ENCODE assay signal across 7 mouse cellular contexts in genomic region chr9:108201160-108201559, GRCm38 (mm10). TPM values are rescaled to one million over a fixed set of nuclear protein-coding genes. Genes with fewer than 3 reads are reported as not detected.
DNase-seq lines count a peak whose midpoint lies in the region; ATAC-seq lines count a peak whose summit lies in the region.

No protein-coding gene starts in this region.

- H3K27ac ChIP-seq in embryonic facial prominence, embryonic 11.5 days (replicated peaks; ENCODE audit: low read depth, low read length), result no peak overlapping the region
- H3K27ac ChIP-seq in limb, embryonic 10.5 days, result peak overlapping the region; percentile 50; the same call in 1 of the 2 replicates
- H3K27ac ChIP-seq in midbrain, embryonic 14.5 days (replicated peaks; ENCODE audit: low read depth, low read length), result peak overlapping the region; percentile 33; the same call in 1 of the 2 replicates

- DNase-seq in adrenal gland, postnatal 14 days, result peak; percentile 97
- peak; percentile 96 for DNase-seq in embryonic facial prominence, embryonic 11.5 days (ENCODE audit: low spot score)
- peak; percentile 96 for DNase-seq in kidney, adult 11 months
- DNase-seq in limb, embryonic 10.5 days (ENCODE audit: low spot score), result peak; percentile 92
- DNase-seq in midbrain, embryonic 14.5 days, result peak; percentile 93
- peak; percentile 86 to 87 for DNase-seq in spleen, adult 18-20 months

- 0% methylated on average over 13 of the region's 13 CpGs for WGBS in embryonic facial prominence, embryonic 11.5 days
- WGBS in limb, embryonic 10.5 days, result 2% methylated on average over 13 of the region's 13 CpGs
- under 1% methylated on average over 13 of the region's 13 CpGs for WGBS in midbrain, embryonic 14.5 days

- peak overlapping the region; percentile 8; the same call in 1 of the 2 replicates for H3K4me2 ChIP-seq in embryonic facial prominence, embryonic 11.5 days (ENCODE audit: low read depth, low read length)
- peak overlapping the region; percentile 41 for H3K4me2 ChIP-seq in midbrain, embryonic 14.5 days (ENCODE audit: low read length)

- peak; percentile 91 for ATAC-seq in embryonic facial prominence, embryonic 11.5 days (replicated peaks; ENCODE audit: insufficient number of reproducible peaks, low FRiP score, low TSS enrichment, low read depth)
- ATAC-seq in granulocyte monocyte progenitor cell, adult 5-6 weeks (replicated peaks; ENCODE audit: poor library complexity, severe bottlenecking), result peak; percentile 96
- ATAC-seq in midbrain, embryonic 14.5 days (ENCODE audit: low FRiP score, low TSS enrichment), result peak; percentile 89

- no peaks in the 10 kb centered on the region for H3K27me3 ChIP-seq in embryonic facial prominence, embryonic 11.5 days (ENCODE audit: control insufficient read depth, insufficient read depth, low read length)
- H3K27me3 ChIP-seq in limb, embryonic 10.5 days (ENCODE audit: low read depth, poor library complexity, severe bottlenecking), result no peaks in the 10 kb centered on the region
- H3K27me3 ChIP-seq in midbrain, embryonic 14.5 days (ENCODE audit: control insufficient read depth, insufficient read depth, low read length), result no peaks in the 10 kb centered on the region

- no peaks in the 10 kb centered on the region for H3K4me1 ChIP-seq in embryonic facial prominence, embryonic 11.5 days (ENCODE audit: control insufficient read depth, insufficient read depth, low read length)
- H3K4me1 ChIP-seq in limb, embryonic 10.5 days, result peaks cover 24% of the 10 kb centered on the region
- H3K4me1 ChIP-seq in midbrain, embryonic 14.5 days (ENCODE audit: control insufficient read depth, insufficient read depth, low read length), result peaks cover 28% of the 10 kb centered on the region

- no peaks in the 10 kb centered on the region for H3K36me3 ChIP-seq in embryonic facial prominence, embryonic 11.5 days (replicated peaks; ENCODE audit: control insufficient read depth, insufficient read depth, low read depth, low read length)
- H3K36me3 ChIP-seq in limb, embryonic 10.5 days, result peaks cover 7% of the 10 kb centered on the region
- no peaks in the 10 kb centered on the region for H3K36me3 ChIP-seq in midbrain, embryonic 14.5 days (ENCODE audit: control insufficient read depth, insufficient read depth, low read length)

- H3K9me3 ChIP-seq in embryonic facial prominence, embryonic 11.5 days (replicated peaks; ENCODE audit: control insufficient read depth, low read length), result no peaks in the 10 kb centered on the region
- H3K9me3 ChIP-seq in limb, embryonic 10.5 days (replicated peaks), result no peaks in the 10 kb centered on the region
- no peaks in the 10 kb centered on the region for H3K9me3 ChIP-seq in midbrain, embryonic 14.5 days (ENCODE audit: control insufficient read depth, low read length)

- H3K9ac ChIP-seq in embryonic facial prominence, embryonic 11.5 days (replicated peaks; ENCODE audit: low read length), result no peak overlapping the region
- H3K9ac ChIP-seq in midbrain, embryonic 14.5 days (replicated peaks; ENCODE audit: low read length), result no peak overlapping the region

- 0 out of 2 replicates have a peak overlapping the region, but pooled peaks have one; percentile 0 for H3K4me3 ChIP-seq in embryonic facial prominence, embryonic 11.5 days (ENCODE audit: low read depth, low read length)
- peak overlapping the region; percentile 34 for H3K4me3 ChIP-seq in limb, embryonic 10.5 days
- 0 out of 2 replicates have a peak overlapping the region, but pooled peaks have one; percentile 16 for H3K4me3 ChIP-seq in midbrain, embryonic 14.5 days (replicated peaks; ENCODE audit: low read depth, low read length)

RNA-seq across cellular contexts. Expression of gene Bsn, which starts 11.0 kb away (rescaled TPM):
- total RNA-seq in adrenal gland, postnatal 14 days (2021), result 2.9 TPM in 2 replicates
- polyA plus RNA-seq in embryonic facial prominence, embryonic 11.5 days (2014; fragmentation: Nextera tagmentation; extraction: Ambion mirVana), result 0.97 and 1.1 TPM in 2 replicates
- 6.2 and 9.0 TPM in 2 replicates for total RNA-seq in granulocyte monocyte progenitor cell, adult 5-6 weeks (2014; fragmentation: Nextera tagmentation)
- 3.2 and 3.7 TPM in 2 replicates for total RNA-seq in granulocyte monocyte progenitor cell, adult 5-6 weeks (2017)
- polyA plus RNA-seq in limb, embryonic 10.5 days (2016; fragmentation: Nextera tagmentation; extraction: Ambion mirVana), result 1.7 TPM in 2 replicates
- 14.2 and 14.7 TPM in 2 replicates for polyA plus RNA-seq in midbrain, embryonic 14.5 days (2014; fragmentation: Nextera tagmentation; extraction: Ambion mirVana)
